Mouse (Mus musculus): ENCODE results near the gene Mblac2. TPM values are rescaled to one million over a fixed set of nuclear protein-coding genes. Genes with fewer than 3 reads are reported as not detected.

Gene Mblac2
- total RNA-seq, 2 experiments from 2014 or later = 2.5 to 3.1 TPM

DNA sequence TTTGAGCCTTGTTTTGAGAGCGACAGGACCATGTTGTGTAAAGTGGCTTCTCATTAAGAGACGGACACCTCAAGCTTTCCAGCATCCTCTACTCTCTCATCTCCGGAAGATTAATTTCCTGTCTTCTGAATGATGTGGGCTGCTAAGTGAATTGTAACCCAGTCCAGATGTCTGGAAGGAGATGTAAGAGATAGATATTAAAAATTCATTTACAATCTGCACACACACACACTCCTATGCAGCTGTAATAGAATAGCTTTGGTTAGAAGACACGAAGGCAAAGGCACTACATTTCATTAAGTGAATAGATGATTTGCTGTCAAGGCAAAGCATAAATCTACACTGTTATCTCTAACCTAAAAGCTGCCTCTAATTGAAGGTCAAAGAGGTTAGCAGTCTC is 18.0 kb downstream of the Mblac2 start:
- no peak for DNase-seq (ENCODE audit: low spot score)
- intact Hi-C loops (cut with DNase I) = no loop called here

- no peak for DNase-seq (ENCODE audit: low spot score)
- intact Hi-C loops (cut with DNase I) = no loop called here
Measured at GRCm38 (mm10) chr13:81730362-81730761, 19.2 kb downstream of the Mblac2 start.

- intact Hi-C loops (cut with DNase I) = no loop called here
- DNase-seq (ENCODE audit: low spot score) = no peak
Measured at GRCm38 (mm10) chr13:81736606-81737005, 25.5 kb downstream of the Mblac2 start.

- intact Hi-C loops (cut with DNase I) = no loop called here
- DNase-seq (ENCODE audit: low spot score) = no peak
Measured at GRCm38 (mm10) chr13:81740898-81741297, 29.8 kb downstream of the Mblac2 start.

DNA sequence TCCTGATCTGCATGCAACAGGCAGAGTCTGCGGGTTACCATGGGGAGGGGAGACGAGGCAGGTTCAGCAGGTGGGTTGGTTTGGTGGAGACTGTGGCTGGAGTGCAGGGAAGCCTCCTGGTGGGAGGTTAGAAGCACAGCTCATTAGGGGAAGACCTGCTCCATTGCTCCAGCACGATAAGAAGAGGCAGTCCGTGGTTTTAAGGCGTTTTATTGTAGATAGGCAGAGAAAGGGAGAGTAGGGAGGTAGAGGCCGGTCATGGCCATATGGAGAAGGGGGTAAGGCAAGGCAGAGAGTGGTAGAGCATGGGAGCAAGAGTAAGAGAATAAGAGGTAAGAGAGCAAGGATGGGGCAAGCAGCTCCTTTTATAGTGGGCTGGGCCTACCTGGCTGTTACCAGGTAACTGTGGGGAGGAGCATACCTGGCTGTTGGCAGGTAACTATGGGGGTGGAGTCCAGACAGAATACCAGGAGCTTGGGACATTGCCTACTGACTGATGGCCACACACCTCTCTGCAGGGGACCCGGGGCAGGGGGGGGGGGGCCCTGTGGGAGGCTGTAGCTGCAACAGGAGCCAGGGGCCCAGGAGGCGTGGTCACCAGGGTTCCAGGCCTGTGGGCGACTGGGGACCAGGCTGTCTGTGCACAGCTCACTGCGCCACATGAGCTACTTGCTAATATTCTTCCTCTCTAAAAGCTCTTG is 32.4 kb downstream of the Mblac2 start:
- intact Hi-C loops (cut with DNase I) = no loop called here
- no peak for DNase-seq (ENCODE audit: low spot score)

DNA sequence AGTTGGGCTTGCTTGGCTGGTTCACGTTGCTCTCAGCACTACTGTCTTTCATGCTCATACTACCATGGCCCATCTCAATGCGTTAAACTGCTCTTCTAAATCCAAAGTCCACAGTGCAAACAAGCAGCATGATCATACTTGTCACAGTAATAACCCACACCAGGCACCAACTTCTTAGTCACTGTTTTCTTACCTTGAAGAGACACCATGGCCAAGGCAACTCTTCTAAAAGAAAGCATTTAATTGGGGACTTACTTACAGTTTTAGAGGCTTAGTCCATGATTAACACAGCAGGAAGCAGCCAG is 32.9 kb downstream of the Mblac2 start:
- intact Hi-C loops (cut with DNase I) = no loop called here
- no peak for DNase-seq (ENCODE audit: low spot score)

DNA sequence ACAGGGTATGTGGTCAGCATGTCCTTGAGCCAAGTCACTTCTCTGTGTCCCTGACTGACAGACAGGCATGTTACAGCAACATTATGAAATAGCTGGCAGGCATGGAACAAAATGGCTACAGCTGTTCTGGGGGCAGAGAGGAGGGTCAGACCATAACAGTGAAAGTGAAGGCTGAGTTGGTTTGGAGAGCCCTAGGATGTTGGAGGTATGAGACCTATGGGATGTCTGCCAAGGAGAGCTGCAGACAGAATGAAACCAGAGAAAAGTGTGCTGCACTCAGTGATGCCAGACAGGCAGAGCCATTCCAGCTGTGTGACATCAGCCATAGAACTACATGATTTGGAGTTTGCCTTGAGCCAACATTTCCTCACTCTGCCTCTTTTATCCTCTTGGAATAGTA is 43.7 kb downstream of the Mblac2 start:
- intact Hi-C loops (cut with DNase I) = loop anchor here (5.0 kb wide), 1 partner anchor 43 kb away; the partner anchor contains the start of genes Mblac2 and Polr3g
- no peak for DNase-seq (ENCODE audit: low spot score)

DNA sequence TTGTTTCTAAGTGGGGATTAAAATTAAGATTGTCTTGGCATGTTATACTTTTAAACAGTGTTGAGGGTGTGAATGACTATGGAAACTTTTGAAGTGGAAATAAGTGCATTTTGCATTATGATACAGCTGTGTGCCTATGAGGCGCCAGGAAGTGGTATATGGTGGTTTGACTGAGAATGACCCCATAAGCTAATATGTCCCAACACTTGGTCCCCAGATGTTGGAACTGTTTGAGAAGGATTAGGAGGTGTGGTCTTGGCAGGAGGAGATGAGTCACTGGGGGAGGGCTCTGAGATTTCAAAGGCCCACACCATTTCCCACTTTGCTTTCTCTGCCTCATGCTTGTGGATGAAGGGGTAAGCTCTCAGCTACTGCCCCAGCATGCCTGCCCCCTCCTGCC is 44.2 kb downstream of the Mblac2 start:
- no peak for DNase-seq (ENCODE audit: low spot score)
- intact Hi-C loops (cut with DNase I) = loop anchor here (5.0 kb wide), 1 partner anchor 43 kb away; the partner anchor contains the start of genes Mblac2 and Polr3g

DNA sequence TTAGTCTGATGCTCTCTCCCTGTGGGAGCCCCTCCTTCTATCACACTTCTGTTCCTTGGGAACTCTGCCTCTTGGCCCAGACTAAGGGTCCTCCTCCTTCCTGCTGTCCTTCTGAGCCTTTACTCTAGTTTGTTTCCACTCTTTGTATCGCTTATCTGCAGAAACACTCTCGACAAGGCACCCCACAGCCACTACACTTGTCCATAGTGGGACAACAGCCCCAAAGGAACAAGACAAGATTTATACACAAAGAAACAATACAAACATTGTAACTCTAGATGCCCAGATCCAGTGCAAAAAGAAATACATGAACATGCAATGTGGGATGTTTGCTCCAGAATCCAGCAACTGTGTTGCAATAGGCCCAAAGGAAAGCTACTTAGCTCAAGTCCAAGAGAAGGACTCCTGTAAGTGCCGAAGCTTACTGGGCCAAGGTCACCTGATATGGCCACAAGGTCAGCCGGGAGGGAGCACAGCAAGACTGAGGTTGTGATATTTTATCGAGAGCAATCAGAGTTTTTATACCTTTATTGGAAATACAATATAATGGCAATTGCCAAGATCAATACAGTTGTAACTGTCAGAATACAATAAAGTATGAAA is 46.0 kb downstream of the Mblac2 start:
- DNase-seq (ENCODE audit: low spot score) = no peak
- intact Hi-C loops (cut with DNase I) = loop anchor here (5.0 kb wide), 1 partner anchor 45 kb away; the partner anchor contains the start of genes Mblac2 and Polr3g

DNA sequence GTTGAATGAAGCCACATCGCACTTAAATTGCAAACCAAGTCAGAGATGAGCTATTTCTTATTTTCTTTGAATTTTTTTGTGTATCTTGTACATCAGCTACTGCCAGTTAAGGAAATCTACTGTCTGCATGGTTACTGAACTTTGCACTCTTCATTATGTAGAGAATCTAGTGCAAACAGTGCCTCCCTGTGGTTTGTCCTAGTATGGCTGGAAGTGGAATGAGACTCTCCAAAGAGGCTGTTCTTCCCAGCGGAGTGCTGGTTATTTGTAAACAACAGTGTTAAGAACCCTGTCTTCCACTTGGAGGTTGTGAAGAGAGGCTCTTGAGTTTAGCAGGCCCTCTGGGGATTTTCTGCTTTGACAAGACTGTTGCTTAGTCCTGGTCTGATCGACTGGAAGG is 49.2 kb downstream of the Mblac2 start:
- no peak for DNase-seq (ENCODE audit: low spot score)
- intact Hi-C loops (cut with DNase I) = loop anchor here (5.0 kb wide), 2 partner anchors 103 to 898 kb away; partner anchors contain the start of gene Lysmd3

DNA sequence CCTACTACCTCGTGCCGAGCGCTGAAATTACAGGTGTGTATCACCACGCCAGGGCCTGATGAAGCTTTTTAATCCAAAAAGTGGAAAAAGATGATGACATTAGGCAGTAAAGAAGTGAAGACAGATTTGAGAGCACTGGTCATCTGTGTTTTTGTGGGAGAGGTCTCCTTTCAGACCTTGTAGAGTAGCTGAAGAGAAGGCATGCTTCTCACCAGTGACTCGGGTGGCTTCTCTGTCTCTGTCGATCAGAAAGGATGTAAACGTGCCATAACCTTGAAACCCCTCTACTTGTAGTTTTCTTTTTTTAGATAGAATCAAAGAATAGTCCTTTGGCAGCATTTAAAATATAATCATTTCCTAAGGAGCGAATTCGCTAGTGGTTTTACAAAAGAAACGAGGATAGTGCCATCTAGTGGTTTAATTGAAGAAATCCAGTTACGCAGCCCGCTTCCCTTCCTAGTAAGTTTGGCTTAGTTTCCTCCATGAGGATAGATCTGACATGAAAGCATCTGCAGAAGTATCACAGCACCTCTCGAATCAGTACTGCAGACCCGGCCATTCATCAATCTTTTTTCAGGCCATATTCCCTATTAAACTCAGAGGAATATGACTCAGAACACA is 50.5 kb downstream of the Mblac2 start:
- DNase-seq (ENCODE audit: low spot score) = no peak
- intact Hi-C loops (cut with DNase I) = loop anchor here (1.0 to 5.0 kb wide), 3 partner anchors 104 to 899 kb away; partner anchors contain the start of gene Lysmd3

GRCm38 (mm10) chr13:81764173-81764572 is 53.0 kb downstream of the Mblac2 start:
- DNase-seq (ENCODE audit: low spot score) = no peak
- intact Hi-C loops (cut with DNase I) = loop anchor here (5.0 kb wide), 2 partner anchors 107 to 902 kb away; partner anchors contain the start of gene Lysmd3

DNA sequence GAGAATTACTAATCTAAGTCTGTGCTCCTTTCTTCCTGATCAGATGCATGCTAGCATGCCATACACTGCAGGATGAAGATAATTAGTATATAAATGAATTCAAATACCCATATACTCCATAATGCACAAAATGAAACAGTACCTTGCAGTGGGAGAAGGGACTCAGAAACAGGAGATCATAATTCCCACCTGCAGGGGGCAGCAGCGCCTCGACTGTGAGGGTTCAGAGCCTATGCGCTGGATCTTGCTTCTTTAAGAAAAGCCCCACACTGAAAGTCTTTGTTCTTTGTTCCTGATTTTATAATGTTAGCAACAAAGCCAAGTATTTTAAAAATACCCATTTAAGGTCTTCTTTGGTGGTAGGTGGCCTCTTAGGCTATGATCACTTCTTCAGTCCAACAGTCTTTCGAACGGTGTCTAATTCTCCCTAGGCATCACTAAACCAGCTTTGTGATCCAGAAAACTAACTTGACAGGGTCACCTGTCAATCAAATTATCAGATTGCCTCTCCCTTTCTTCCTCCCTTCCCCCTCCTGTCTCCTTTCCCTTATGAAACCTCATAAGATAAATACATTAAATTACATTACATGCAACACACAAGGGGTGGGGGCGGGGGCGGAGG is 56.0 kb downstream of the Mblac2 start:
- intact Hi-C loops (cut with DNase I) = no loop called here
- no peak for DNase-seq (ENCODE audit: low spot score)

DNA sequence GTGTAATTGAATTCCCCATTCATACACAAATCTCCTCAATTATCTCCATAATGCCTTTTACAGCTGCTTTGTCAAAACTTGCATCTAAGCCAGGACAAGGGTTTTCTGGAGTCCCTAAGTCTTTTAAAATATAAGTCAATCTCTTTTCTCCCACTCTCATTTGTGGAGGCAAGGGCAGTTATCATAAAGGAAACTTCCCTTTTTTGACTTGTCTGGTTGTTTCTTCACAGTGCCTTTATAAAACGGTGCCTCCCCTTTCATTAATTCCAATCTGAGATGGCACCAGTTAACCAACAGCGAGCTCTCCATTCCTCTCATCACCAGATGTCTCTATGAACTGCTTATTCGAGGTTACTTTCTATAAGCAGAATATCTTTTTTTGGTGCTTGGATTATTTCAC is 65.1 kb downstream of the Mblac2 start:
- intact Hi-C loops (cut with DNase I) = no loop called here
- DNase-seq (ENCODE audit: low spot score) = no peak

- intact Hi-C loops (cut with DNase I) = loop anchor here (5.0 kb wide), 2 partner anchors 125 to 900 kb away; partner anchors contain the start of genes Arrdc3 and Lysmd3
- DNase-seq (ENCODE audit: low spot score) = no peak
Measured at GRCm38 (mm10) chr13:81782475-81782874, 71.3 kb downstream of the Mblac2 start.

GRCm38 (mm10) chr13:81782971-81783404 is 71.8 kb downstream of the Mblac2 start, which contains the start of gene Cetn3:
TSS of gene Cetn3 (plus strand) at chr13:81783077.
- peak; percentile 83 for DNase-seq (ENCODE audit: low spot score)
- intact Hi-C loops (cut with DNase I) = loop anchor here (5.0 kb wide), 2 partner anchors 126 to 901 kb away; partner anchors contain the start of genes Arrdc3 and Lysmd3

GRCm38 (mm10) chr13:81783405-81784342 is 72.5 kb downstream of the Mblac2 start:
- peak; percentile 95 for DNase-seq (ENCODE audit: low spot score)

GRCm38 (mm10) chr13:81785766-81786480 is 74.8 kb downstream of the Mblac2 start:
- intact Hi-C loops (cut with DNase I) = no loop called here
- no peak for DNase-seq (ENCODE audit: low spot score)

More at GRCm38 (mm10) chr13:81783405-81784342, 72.5 kb downstream of the Mblac2 start:
- intact Hi-C loops (cut with DNase I) = loop anchor here (5.0 kb wide), 2 partner anchors 126 to 901 kb away; partner anchors contain the start of genes Arrdc3 and Lysmd3

All from heart, postnatal 25 days (tissue).